Mouse (Mus musculus) kidney, postnatal 14 days (tissue): Measurements from ENCODE around the gene Rars.

Experiments
- DNase-seq: peaks from one replicate; pipeline ENCODE4 v3.0.0; 2022; ENCODE audit warnings: mixed read lengths

Rars gene

GRCm38 (mm10) chr11:35769746-35770437 lies 64.4 kb downstream of the Rars start:
- DNase-seq, result no peak

- peak; percentile 98 for DNase-seq
Measured at GRCm38 (mm10) chr11:35769188-35769745, 65.0 kb downstream of the Rars start, which contains the start of gene Pank3. TSS of gene Pank3 (plus strand) at chr11:35769484.

GRCm38 (mm10) chr11:35766845-35767244 lies 67.5 kb downstream of the Rars start:
- DNase-seq, result no peak

GRCm38 (mm10) chr11:35760627-35761003 lies 73.7 kb downstream of the Rars start:
- DNase-seq, result no peak

- no peak for DNase-seq
Measured at GRCm38 (mm10) chr11:35760001-35760626, 74.2 kb downstream of the Rars start.
